Comparison of ENCODE assay signal across 24 mouse cellular contexts in genomic region chr13:103210746-103211145, GRCm38 (mm10).
A peak's percentile ranks its signal among the peaks of the same experiment; 100 is the strongest.
DNase-seq lines count a peak whose midpoint lies in the region; ATAC-seq and TF ChIP-seq lines count a peak whose summit lies in the region.
"Had no signal": no experiment of that assay in that cellular context is flagged by ENCODE, and none has a peak within 500 bp of the region (broad histone marks: within the 10 kb centered on the region; RNA-seq: fewer than 3 reads in every experiment).

No protein-coding gene starts in this region.

- no peak for TF ChIP-seq CTCF in heart, adult 2 months (IDR thresholded peaks at IDR 0.05)
- no peak for TF ChIP-seq CTCF in heart, postnatal 0 days (IDR thresholded peaks at IDR 0.05; ENCODE audit: low read depth)
- TF ChIP-seq CTCF in testis, adult 2 months (IDR thresholded peaks at IDR 0.05; ENCODE audit: control insufficient read depth, insufficient read depth, insufficient replicate concordance, low read depth, low read length) = no peak

- no peaks in the 10 kb centered on the region for H3K36me3 ChIP-seq in heart, adult 2 months (ENCODE audit: control insufficient read depth, insufficient read depth, low read length)
- H3K36me3 ChIP-seq in heart, postnatal 0 days (replicated peaks; ENCODE audit: control insufficient read depth, insufficient read depth, low read length) = no peaks in the 10 kb centered on the region
- H3K36me3 ChIP-seq in testis, adult 2 months (ENCODE audit: control insufficient read depth, insufficient read depth, low read length) = no peaks in the 10 kb centered on the region
- H3K36me3 ChIP-seq in hindbrain, embryonic 13.5 days = no peaks in the 10 kb centered on the region
- H3K36me3 ChIP-seq: embryonic facial prominence, embryonic 13.5 days; limb, embryonic 10.5 days; limb, embryonic 15.5 days; midbrain, embryonic 13.5 days had no signal

- DNase-seq in heart, adult 2 months = no peak
- no peak for DNase-seq in heart, adult 9 months (ENCODE audit: low spot score in 2 of 2)
- peak; percentile 4 for DNase-seq in heart, postnatal 0 days (ENCODE audit: low spot score)
- DNase-seq in heart, postnatal 14 days = no peak
- DNase-seq in testis, postnatal 14 days (ENCODE audit: low spot score) = no peak
- DNase-seq: cerebellum, adult 11 months; cerebellum, adult 9-10 months; cerebellum, postnatal 36 days; lung, adult 2 months; thymus, adult 2 months; thymus, postnatal 36 days had no signal

- H3K79me2 ChIP-seq in heart, adult 2 months (replicated peaks; ENCODE audit: control insufficient read depth, insufficient read depth, low read length) = no peaks in the 10 kb centered on the region

- TF ChIP-seq EP300 in heart, adult 2 months (IDR thresholded peaks at IDR 0.05; ENCODE audit: insufficient read depth, low read depth, low read length) = no peak
- no peak for TF ChIP-seq EP300 in heart, postnatal 0 days (IDR thresholded peaks at IDR 0.05; ENCODE audit: low read depth)

- H3K4me1 ChIP-seq in heart, adult 2 months (ENCODE audit: control insufficient read depth, insufficient read depth, low read length) = peaks cover 3% of the 10 kb centered on the region
- H3K4me1 ChIP-seq in heart, postnatal 0 days (ENCODE audit: control insufficient read depth, insufficient read depth) = peaks cover 5% of the 10 kb centered on the region; the same call in 1 of the 2 replicates
- H3K4me1 ChIP-seq in testis, adult 2 months (ENCODE audit: control insufficient read depth, insufficient read depth, low read length) = no peaks in the 10 kb centered on the region
- 0 out of 2 replicates have a peak, but pooled peaks cover 5% of the 10 kb centered on the region for H3K4me1 ChIP-seq in hindbrain, embryonic 13.5 days (replicated peaks)

- H3K4me3 ChIP-seq in heart, adult 2 months = no peak overlapping the region
- H3K4me3 ChIP-seq in heart, postnatal 0 days (ENCODE audit: low read depth, low read length) = no peak overlapping the region
- H3K4me3 ChIP-seq in testis, adult 2 months (ENCODE audit: control insufficient read depth, low read depth, low read length) = no peak overlapping the region
- H3K4me3 ChIP-seq in hindbrain, embryonic 13.5 days = no peak overlapping the region
- H3K4me3 ChIP-seq: embryonic facial prominence, embryonic 13.5 days; erythroblast, embryonic 14.5 days; limb, embryonic 10.5 days; limb, embryonic 15.5 days; midbrain, embryonic 13.5 days had no signal

- WGBS in heart, adult 2 months = 87% methylated on average over 4 of the region's 4 CpGs
- 79% methylated on average over 4 of the region's 4 CpGs for WGBS in heart, postnatal 0 days
- WGBS in hindbrain, embryonic 13.5 days = 84% methylated on average over 4 of the region's 4 CpGs

- H3K4me2 ChIP-seq in heart, postnatal 0 days (ENCODE audit: low read depth, low read length) = no peak overlapping the region
- H3K4me2 ChIP-seq in hindbrain, embryonic 13.5 days = no peak overlapping the region
- H3K4me2 ChIP-seq: embryonic facial prominence, embryonic 13.5 days; hindbrain, embryonic 14.5 days; limb, embryonic 15.5 days; midbrain, embryonic 13.5 days had no signal

- H3K27me3 ChIP-seq in heart, adult 2 months (ENCODE audit: control insufficient read depth, insufficient read depth, low read length) = no peaks in the 10 kb centered on the region
- H3K27me3 ChIP-seq in heart, postnatal 0 days (ENCODE audit: control insufficient read depth, insufficient read depth, low read length) = no peaks in the 10 kb centered on the region
- no peaks in the 10 kb centered on the region for H3K27me3 ChIP-seq in testis, adult 2 months (ENCODE audit: control insufficient read depth, insufficient read depth, low read length)
- no peaks in the 10 kb centered on the region for H3K27me3 ChIP-seq in hindbrain, embryonic 13.5 days
- H3K27me3 ChIP-seq: embryonic facial prominence, embryonic 13.5 days; limb, embryonic 15.5 days; midbrain, embryonic 13.5 days; Patski had no signal

- H3K27ac ChIP-seq in heart, adult 2 months = peak overlapping the region; percentile 40
- peak overlapping the region; percentile 64; the same call in 1 of the 2 replicates for H3K27ac ChIP-seq in heart, postnatal 0 days (ENCODE audit: low read depth)
- H3K27ac ChIP-seq in testis, adult 2 months (ENCODE audit: control insufficient read depth, insufficient read depth, low read depth, low read length) = 0 out of 2 replicates have a peak overlapping the region, but pooled peaks have one; percentile 33
- H3K27ac ChIP-seq in hindbrain, embryonic 13.5 days = no peak overlapping the region
- H3K27ac ChIP-seq: embryonic facial prominence, embryonic 13.5 days; hindbrain, embryonic 14.5 days; kidney, postnatal 0 days; liver, embryonic 14.5 days; macrophage; midbrain, embryonic 13.5 days had no signal

- TF ChIP-seq POLR2A in heart, adult 2 months (IDR thresholded peaks at IDR 0.05; ENCODE audit: insufficient read depth, low read depth, low read length) = no peak
- TF ChIP-seq POLR2A in testis, adult 2 months (IDR thresholded peaks at IDR 0.05; ENCODE audit: control insufficient read depth, low read depth, low read length) = no peak

- intact Hi-C loops in heart, adult 2 months (cut with DNase I) = loop anchor here (2.0 to 5.0 kb wide), 2 partner anchors 60 to 122 kb away; partner anchors contain the start of gene Mast4
- intact Hi-C loops in heart, postnatal 14 days (cut with DNase I) = loop anchor here (5.0 to 10.0 kb wide), 2 partner anchors 52 to 124 kb away; partner anchors contain the start of gene Mast4

- ATAC-seq in heart, postnatal 0 days (ENCODE audit: insufficient read depth, low read depth) = no peak
- no peak for ATAC-seq in hindbrain, embryonic 13.5 days (ENCODE audit: low FRiP score)
- ATAC-seq: forebrain, embryonic 16.5 days; midbrain, embryonic 13.5 days had no signal

- no peak overlapping the region for H3K9ac ChIP-seq in heart, adult 2 months (ENCODE audit: low read depth, low read length)
- no peak overlapping the region for H3K9ac ChIP-seq in heart, postnatal 0 days (replicated peaks; ENCODE audit: low read depth, low read length)
- H3K9ac ChIP-seq in hindbrain, embryonic 13.5 days = no peak overlapping the region
- H3K9ac ChIP-seq: embryonic facial prominence, embryonic 13.5 days; hindbrain, embryonic 14.5 days; limb, embryonic 15.5 days; liver, embryonic 14.5 days; midbrain, embryonic 13.5 days had no signal

- no peaks in the 10 kb centered on the region for H3K9me3 ChIP-seq in heart, postnatal 0 days (replicated peaks; ENCODE audit: control insufficient read depth, low read length)
- H3K9me3 ChIP-seq in hindbrain, embryonic 13.5 days = no peaks in the 10 kb centered on the region
- H3K9me3 ChIP-seq: embryonic facial prominence, embryonic 13.5 days; limb, embryonic 10.5 days; limb, embryonic 15.5 days; midbrain, embryonic 13.5 days had no signal
